Mouse (Mus musculus): Measurements from ENCODE around the gene Nemp1. TPM values are rescaled to one million over a fixed set of nuclear protein-coding genes. Genes with fewer than 3 reads are reported as not detected.

The Nemp1 gene
- total and polyA plus RNA-seq, 2 experiments from 2014 or later: 4.5 to 16.0 TPM

- Histone ChIP-seq H3K4me2 (ENCODE audit: low read depth, low read length) (no peak overlapping the region), H3K9ac (replicated peaks; ENCODE audit: low read depth, low read length) (no peak overlapping the region), H3K4me1 (ENCODE audit: control insufficient read depth, insufficient read depth) (no peaks in the 10 kb centered on the region), H3K27me3 (ENCODE audit: control insufficient read depth, insufficient read depth, low read length) (no peaks in the 10 kb centered on the region), H3K4me3 (ENCODE audit: low read depth, low read length) (no peak overlapping the region), H3K9me3 (replicated peaks; ENCODE audit: control insufficient read depth, low read length) (peaks cover 10% of the 10 kb centered on the region), H3K36me3 (replicated peaks; ENCODE audit: control insufficient read depth, insufficient read depth, low read length) (no peaks in the 10 kb centered on the region), H3K27ac (ENCODE audit: low read depth) (no peak overlapping the region)
- DNase-seq (ENCODE audit: low spot score) (no peak), ATAC-seq (ENCODE audit: insufficient read depth, low read depth) (no peak)
- 87% methylated on average over 3 of the region's 3 CpGs for WGBS
- TF ChIP-seq CTCF (IDR thresholded peaks at IDR 0.05; ENCODE audit: low read depth) (peak; percentile 20; the same call in 1 of the 2 replicates), EP300 (IDR thresholded peaks at IDR 0.05; ENCODE audit: low read depth) (no peak)
Measured at GRCm38 (mm10) chr10:127626433-127626832, 40.3 kb upstream of the Nemp1 start.

GRCm38 (mm10) chr10:127631261-127632214, 35.2 kb upstream of the Nemp1 start:
- H3K27me3 ChIP-seq (ENCODE audit: control insufficient read depth, insufficient read depth, low read length): no peaks in the 10 kb centered on the region
- H3K36me3 ChIP-seq (replicated peaks; ENCODE audit: control insufficient read depth, insufficient read depth, low read length): no peaks in the 10 kb centered on the region
- H3K4me2 ChIP-seq (ENCODE audit: low read depth, low read length): no peak overlapping the region
- peaks cover 2% of the 10 kb centered on the region for H3K9me3 ChIP-seq (replicated peaks; ENCODE audit: control insufficient read depth, low read length)
- H3K4me3 ChIP-seq (ENCODE audit: low read depth, low read length): no peak overlapping the region
- no peak for TF ChIP-seq CTCF (IDR thresholded peaks at IDR 0.05; ENCODE audit: low read depth)
- no peak for TF ChIP-seq EP300 (IDR thresholded peaks at IDR 0.05; ENCODE audit: low read depth)
- no peak for DNase-seq (ENCODE audit: low spot score)
- no peak overlapping the region for H3K27ac ChIP-seq (ENCODE audit: low read depth)
- WGBS: 66% methylated on average over 10 of the region's 10 CpGs
- no peaks in the 10 kb centered on the region for H3K4me1 ChIP-seq (ENCODE audit: control insufficient read depth, insufficient read depth)
- no peak for ATAC-seq (ENCODE audit: insufficient read depth, low read depth)
- no peak overlapping the region for H3K9ac ChIP-seq (replicated peaks; ENCODE audit: low read depth, low read length)

GRCm38 (mm10) chr10:127632668-127633271, 33.9 kb upstream of the Nemp1 start:
- H3K4me1 ChIP-seq (ENCODE audit: control insufficient read depth, insufficient read depth): no peaks in the 10 kb centered on the region
- TF ChIP-seq EP300 (IDR thresholded peaks at IDR 0.05; ENCODE audit: low read depth) (no peak), CTCF (IDR thresholded peaks at IDR 0.05; ENCODE audit: low read depth) (no peak)
- H3K9ac ChIP-seq (replicated peaks; ENCODE audit: low read depth, low read length): no peak overlapping the region
- no peak overlapping the region for H3K4me2 ChIP-seq (ENCODE audit: low read depth, low read length)
- ATAC-seq (ENCODE audit: insufficient read depth, low read depth) (no peak), DNase-seq (ENCODE audit: low spot score) (no peak)
- no peaks in the 10 kb centered on the region for H3K9me3 ChIP-seq (replicated peaks; ENCODE audit: control insufficient read depth, low read length)
- H3K4me3 ChIP-seq (ENCODE audit: low read depth, low read length): no peak overlapping the region
- no peak overlapping the region for H3K27ac ChIP-seq (ENCODE audit: low read depth)
- no peaks in the 10 kb centered on the region for H3K27me3 ChIP-seq (ENCODE audit: control insufficient read depth, insufficient read depth, low read length)
- H3K36me3 ChIP-seq (replicated peaks; ENCODE audit: control insufficient read depth, insufficient read depth, low read length): no peaks in the 10 kb centered on the region
- WGBS: 55% methylated on average over 7 of the region's 7 CpGs

- Histone ChIP-seq H3K4me1 (ENCODE audit: control insufficient read depth, insufficient read depth) (peaks cover 10% of the 10 kb centered on the region), H3K4me3 (ENCODE audit: low read depth, low read length) (no peak overlapping the region), H3K27ac (ENCODE audit: low read depth) (no peak overlapping the region), H3K9me3 (replicated peaks; ENCODE audit: control insufficient read depth, low read length) (no peaks in the 10 kb centered on the region), H3K36me3 (replicated peaks; ENCODE audit: control insufficient read depth, insufficient read depth, low read length) (no peaks in the 10 kb centered on the region; the same call in 1 of the 2 replicates), H3K27me3 (ENCODE audit: control insufficient read depth, insufficient read depth, low read length) (no peaks in the 10 kb centered on the region), H3K4me2 (ENCODE audit: low read depth, low read length) (no peak overlapping the region), H3K9ac (replicated peaks; ENCODE audit: low read depth, low read length) (no peak overlapping the region)
- WGBS: 57% methylated on average over 5 of the region's 5 CpGs
- ATAC-seq (ENCODE audit: insufficient read depth, low read depth) (no peak), DNase-seq (ENCODE audit: low spot score) (no peak)
- no peak for TF ChIP-seq EP300 (IDR thresholded peaks at IDR 0.05; ENCODE audit: low read depth)
- no peak for TF ChIP-seq CTCF (IDR thresholded peaks at IDR 0.05; ENCODE audit: low read depth)
Measured at GRCm38 (mm10) chr10:127640421-127640820, 26.3 kb upstream of the Nemp1 start.

GRCm38 (mm10) chr10:127641861-127642771, 24.6 kb upstream of the Nemp1 start:
- DNase-seq (ENCODE audit: low spot score): peak; percentile 86
- Histone ChIP-seq H3K9ac (replicated peaks; ENCODE audit: low read depth, low read length) (peak overlapping the region; percentile 84), H3K27ac (ENCODE audit: low read depth) (peak overlapping the region; percentile 96), H3K9me3 (replicated peaks; ENCODE audit: control insufficient read depth, low read length) (no peaks in the 10 kb centered on the region), H3K36me3 (replicated peaks; ENCODE audit: control insufficient read depth, insufficient read depth, low read length) (peaks cover 11% of the 10 kb centered on the region), H3K27me3 (ENCODE audit: control insufficient read depth, insufficient read depth, low read length) (no peaks in the 10 kb centered on the region), H3K4me2 (ENCODE audit: low read depth, low read length) (peak overlapping the region; percentile 75), H3K4me3 (ENCODE audit: low read depth, low read length) (peak overlapping the region; percentile 64), H3K4me1 (ENCODE audit: control insufficient read depth, insufficient read depth) (peaks cover 10% of the 10 kb centered on the region)
- WGBS: 5% methylated on average over 19 of the region's 19 CpGs
- ATAC-seq (ENCODE audit: insufficient read depth, low read depth): peak; percentile 64
- TF ChIP-seq EP300 (IDR thresholded peaks at IDR 0.05; ENCODE audit: low read depth) (no peak; the same call in 1 of the 2 replicates), CTCF (IDR thresholded peaks at IDR 0.05; ENCODE audit: low read depth) (peak; percentile 88)
